Mouse (Mus musculus) embryo, embryonic 10 days (tissue): ENCODE measurements at regions not wholly inside any gene's neighbourhood (a gene's known extent, or its start where the extent isn't known, plus 50 kb on each side); places are given as distances from the start of the nearest gene placed in this dataset.
A peak's percentile ranks its signal among the peaks of the same experiment; 100 is the strongest.

Source experiments
- DNase-seq: peaks from one replicate; pipeline ENCODE4 v3.0.0-alpha.2; 2015; ENCODE audit warnings: low spot score

DNA sequence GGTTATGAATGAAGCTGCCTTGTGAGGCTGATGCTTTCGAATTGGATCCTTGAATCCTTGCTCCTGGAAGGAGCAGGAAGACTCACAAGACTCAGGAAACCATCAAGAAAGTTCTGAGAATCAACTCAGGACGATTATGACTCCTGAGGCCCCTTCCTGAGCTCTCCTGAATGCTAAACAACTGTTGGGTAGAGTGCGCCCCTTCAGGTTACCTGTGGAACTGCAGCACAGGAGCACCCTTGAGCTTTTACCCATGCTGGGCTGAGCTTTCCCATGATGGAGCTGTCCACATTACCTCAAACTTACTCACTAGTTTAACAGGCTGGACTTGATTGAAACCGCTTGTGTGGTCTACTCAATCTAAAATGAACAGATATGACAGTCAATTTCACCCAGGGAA, 553.3 kb downstream of the Jrkl start:
- peak; percentile 12 for DNase-seq

DNA sequence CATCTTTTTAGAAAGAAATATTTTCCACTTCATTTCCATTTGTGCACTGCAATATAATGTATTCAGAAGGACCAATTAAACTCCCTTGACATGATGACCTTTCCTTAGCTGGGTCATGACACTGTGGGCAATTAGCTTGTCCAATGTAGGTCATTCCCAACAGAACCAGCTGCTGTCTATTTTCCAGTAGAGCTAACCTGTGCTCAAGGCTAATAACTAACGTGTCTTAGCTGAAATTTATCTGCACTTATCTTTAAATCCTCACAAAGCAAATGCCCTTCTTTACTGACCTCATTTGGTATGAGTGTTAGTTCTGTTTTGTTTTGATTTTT, 554.7 kb downstream of the Jrkl start:
- peak; percentile 46 for DNase-seq

DNA sequence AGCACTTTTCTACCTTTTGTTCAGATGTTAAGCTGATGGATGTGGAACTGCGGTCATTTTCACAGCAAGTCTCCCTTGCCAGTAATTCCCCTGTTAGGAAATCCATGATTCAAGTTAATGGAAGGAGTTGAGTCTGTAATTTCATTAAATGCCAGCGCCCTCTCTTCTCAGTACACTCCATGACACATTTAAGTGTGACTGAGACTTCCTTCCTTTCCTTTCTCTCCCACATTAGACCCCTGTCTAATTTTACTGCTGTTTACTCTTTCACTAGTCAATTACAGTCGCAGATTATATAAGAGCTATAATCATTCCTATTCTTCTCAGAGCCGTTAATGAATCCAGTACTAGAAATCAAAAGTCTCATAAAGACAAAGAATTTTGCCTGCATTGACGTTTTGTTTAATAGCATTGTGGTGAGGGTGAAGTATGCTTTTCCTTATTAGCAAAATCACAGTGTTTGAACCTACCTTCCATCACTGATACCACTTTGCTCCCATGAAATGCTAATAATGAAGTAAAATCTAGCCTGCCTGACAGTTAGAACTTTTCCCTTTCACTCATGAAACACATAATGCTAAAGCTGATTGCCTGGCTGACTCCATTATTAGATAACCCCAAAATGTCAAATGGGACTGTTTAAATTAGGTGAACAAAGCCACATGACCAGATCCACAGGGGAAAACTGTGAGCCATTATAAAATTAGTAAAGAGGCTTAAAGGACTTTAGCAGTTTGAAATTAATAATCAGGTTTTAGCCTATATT, 555.3 kb downstream of the Jrkl start:
- peak; percentile 25 for DNase-seq
